Mouse (Mus musculus) midbrain, embryonic 14.5 days (tissue): ENCODE measurements around the gene Hmga2. TPM values are rescaled to one million over a fixed set of nuclear protein-coding genes. Genes with fewer than 3 reads are reported as not detected.
A peak's percentile ranks its signal among the peaks of the same experiment; 100 is the strongest.

Source experiments
- ATAC-seq: fragments of 200-750 bp; cut with Nextera tagmentation; 2 replicates; pipeline ENCODE4 v1.8.0; 2017; ENCODE audit warnings: moderate number of reproducible peaks, moderate library complexity; ENCODE audit not compliant: low FRiP score, low TSS enrichment
- DNase-seq: peaks from one replicate; pipeline ENCODE4 v3.0.0-alpha.2; 2015
- H3K27ac ChIP-seq: fragments of 300-500 bp; sonication (generic); replicated peaks from 2 replicates; pipeline ENCODE4 v1.5.1; 2014; ENCODE audit warnings: mild to moderate bottlenecking, low read depth, low read length, moderate library complexity
- H3K27me3 ChIP-seq: fragments of 300-500 bp; sonication (generic); 2 replicates; pipeline ENCODE4 v1.6.1; 2014; ENCODE audit warnings: low read length, control low read depth, mixed read lengths; ENCODE audit not compliant: control insufficient read depth, insufficient read depth
- H3K36me3 ChIP-seq: fragments of 300-500 bp; sonication (generic); 2 replicates; pipeline ENCODE4 v1.6.1; 2014; ENCODE audit warnings: low read length, control low read depth; ENCODE audit not compliant: control insufficient read depth, insufficient read depth
- H3K4me1 ChIP-seq: fragments of 300-500 bp; sonication (generic); 2 replicates; pipeline ENCODE4 v1.6.1; 2014; ENCODE audit warnings: mild to moderate bottlenecking, antibody characterized with exemption, low read length, control low read depth; ENCODE audit not compliant: control insufficient read depth, insufficient read depth
- H3K4me2 ChIP-seq: fragments of 300-500 bp; sonication (generic); 2 replicates; pipeline ENCODE4 v1.6.1; 2014; ENCODE audit warnings: mild to moderate bottlenecking, low read length, moderate library complexity
- H3K4me3 ChIP-seq: fragments of 300-500 bp; sonication (generic); replicated peaks from 2 replicates; pipeline ENCODE4 v1.5.1; 2014; ENCODE audit warnings: low read depth, low read length
- H3K9ac ChIP-seq: fragments of 300-500 bp; sonication (generic); replicated peaks from 2 replicates; pipeline ENCODE4 v1.6.1; 2014; ENCODE audit warnings: mild to moderate bottlenecking, low read length, moderate library complexity
- H3K9me3 ChIP-seq: fragments of 300-500 bp; sonication (generic); 2 replicates; pipeline ENCODE4 v1.6.1; 2016; ENCODE audit warnings: low read length, control low read depth, mixed read lengths; ENCODE audit not compliant: control insufficient read depth
- WGBS: fragments of 180-500 bp; shearing (Covaris S2); extraction: QIAGEN DNeasy Blood & Tissue Kit; methylation state at CpG from one replicate; pipeline ENCODE4 v1.1.7; 2014; 5-methylcytosine and 5-hydroxymethylcytosine counted together
- polyA plus RNA-seq: library from polyadenylated mRNA; unstranded; fragments of >200 nt; fragmentation: Nextera tagmentation; extraction: Ambion mirVana; gene quantifications from 2 replicates; pipeline ENCODE4 v1.2.1, GENCODE M21; 2014

Hmga2 gene
- polyA plus RNA-seq, 1 experiment from 2014 or later: 2.6 TPM

- H3K4me2 ChIP-seq: peak overlapping the region; percentile 96
- DNase-seq: peak; percentile 66
- H3K36me3 ChIP-seq: no peaks in the 10 kb centered on the region
- ATAC-seq: no peak
- peaks cover 26% of the 10 kb centered on the region for H3K27me3 ChIP-seq
- no peaks in the 10 kb centered on the region for H3K9me3 ChIP-seq
- peak overlapping the region; percentile 60; the same call in 1 of the 2 replicates for H3K4me3 ChIP-seq
- 1% methylated on average over 16 of the region's 16 CpGs for WGBS
- no peak overlapping the region for H3K27ac ChIP-seq
- H3K4me1 ChIP-seq: peaks cover 32% of the 10 kb centered on the region
- no peak overlapping the region for H3K9ac ChIP-seq
Measured at GRCm38 (mm10) chr10:120478164-120478563, 1.9 kb upstream of the Hmga2 start.

- WGBS: 1% methylated on average over 21 of the region's 21 CpGs
Measured at GRCm38 (mm10) chr10:120477501-120477900, 1.2 kb upstream of the Hmga2 start.

GRCm38 (mm10) chr10:120476516-120477336, 457 bp upstream of the Hmga2 start:
- Histone ChIP-seq H3K9me3 (no peaks in the 10 kb centered on the region), H3K27ac (no peak overlapping the region; the same call in 1 of the 2 replicates), H3K4me2 (peak overlapping the region; percentile 96), H3K36me3 (no peaks in the 10 kb centered on the region), H3K9ac (peak overlapping the region; percentile 34; the same call in 1 of the 2 replicates), H3K4me3 (peak overlapping the region; percentile 60), H3K27me3 (peaks cover 26% of the 10 kb centered on the region), H3K4me1 (peaks cover 32% of the 10 kb centered on the region)
- ATAC-seq (peak; percentile 62), DNase-seq (peak; percentile 77)
- 0% methylated on average over 51 of the region's 52 CpGs for WGBS

More at GRCm38 (mm10) chr10:120477501-120477900, 1.2 kb upstream of the Hmga2 start:
- no peaks in the 10 kb centered on the region for H3K36me3 ChIP-seq
- peak overlapping the region; percentile 96 for H3K4me2 ChIP-seq
- H3K27me3 ChIP-seq: peaks cover 26% of the 10 kb centered on the region
- H3K9ac ChIP-seq: peak overlapping the region; percentile 34; the same call in 1 of the 2 replicates
- peaks cover 32% of the 10 kb centered on the region for H3K4me1 ChIP-seq
- peak overlapping the region; percentile 60 for H3K4me3 ChIP-seq
- DNase-seq: peak; percentile 62
- no peak overlapping the region for H3K27ac ChIP-seq
- H3K9me3 ChIP-seq: no peaks in the 10 kb centered on the region
- no peak for ATAC-seq

GRCm38 (mm10) chr10:120475041-120475541, 1.2 kb downstream of the Hmga2 start:
- Histone ChIP-seq H3K4me1 (peaks cover 32% of the 10 kb centered on the region), H3K27ac (0 out of 2 replicates have a peak overlapping the region, but pooled peaks have one; percentile 49), H3K9me3 (no peaks in the 10 kb centered on the region), H3K4me3 (peak overlapping the region; percentile 60), H3K36me3 (no peaks in the 10 kb centered on the region), H3K27me3 (peaks cover 26% of the 10 kb centered on the region), H3K9ac (peak overlapping the region; percentile 66), H3K4me2 (peak overlapping the region; percentile 96)
- DNase-seq (peak; percentile 70), ATAC-seq (peak; percentile 29; the same call in 1 of the 2 replicates)
- WGBS: under 1% methylated on average over 44 of the region's 45 CpGs

- WGBS: under 1% methylated on average over 20 of the region's 20 CpGs
- H3K4me2 ChIP-seq: peak overlapping the region; percentile 96
- H3K27ac ChIP-seq: no peak overlapping the region
- H3K36me3 ChIP-seq: no peaks in the 10 kb centered on the region
- H3K27me3 ChIP-seq: peaks cover 24% of the 10 kb centered on the region
- ATAC-seq (no peak), DNase-seq (peak; percentile 65)
- H3K9me3 ChIP-seq: no peaks in the 10 kb centered on the region
- peaks cover 32% of the 10 kb centered on the region for H3K4me1 ChIP-seq
- peak overlapping the region; percentile 60 for H3K4me3 ChIP-seq
- H3K9ac ChIP-seq: peak overlapping the region; percentile 66; the same call in 1 of the 2 replicates
Measured at GRCm38 (mm10) chr10:120474301-120474700, 2.0 kb downstream of the Hmga2 start.

- Histone ChIP-seq H3K9ac (no peak overlapping the region), H3K36me3 (no peaks in the 10 kb centered on the region), H3K4me1 (peaks cover 30% of the 10 kb centered on the region), H3K9me3 (no peaks in the 10 kb centered on the region), H3K27ac (no peak overlapping the region), H3K4me3 (no peak overlapping the region), H3K27me3 (peaks cover 17% of the 10 kb centered on the region; the same call in 1 of the 2 replicates), H3K4me2 (no peak overlapping the region)
- 39% methylated on average over 4 of the region's 4 CpGs for whole genome bisulfite sequencing
- no peak for ATAC-seq
- peak; percentile 11 for DNase-seq
Measured at GRCm38 (mm10) chr10:120473218-120473617, 3.1 kb downstream of the Hmga2 start.

- ATAC-seq (no peak), DNase-seq (peak; percentile 26)
- Histone ChIP-seq H3K27me3 (peaks cover 11% of the 10 kb centered on the region; the same call in 1 of the 2 replicates), H3K9ac (no peak overlapping the region), H3K36me3 (no peaks in the 10 kb centered on the region), H3K4me1 (peaks cover 24% of the 10 kb centered on the region), H3K4me3 (no peak overlapping the region), H3K4me2 (no peak overlapping the region), H3K27ac (no peak overlapping the region), H3K9me3 (no peaks in the 10 kb centered on the region)
- WGBS: 70% methylated on average over 2 of the region's 2 CpGs
Measured at GRCm38 (mm10) chr10:120472606-120473005, 3.7 kb downstream of the Hmga2 start.

GRCm38 (mm10) chr10:120465121-120465520, 11.1 kb downstream of the Hmga2 start:
- H3K4me2 ChIP-seq: no peak overlapping the region
- no peak overlapping the region for H3K4me3 ChIP-seq
- no peak for DNase-seq

More at GRCm38 (mm10) chr10:120465121-120465520, 11.1 kb downstream of the Hmga2 start:
- H3K27ac ChIP-seq: no peak overlapping the region
- H3K27me3 ChIP-seq: no peaks in the 10 kb centered on the region
- 0 out of 2 replicates have a peak, but pooled peaks cover 3% of the 10 kb centered on the region for H3K4me1 ChIP-seq
- H3K36me3 ChIP-seq: no peaks in the 10 kb centered on the region
- H3K9me3 ChIP-seq: no peaks in the 10 kb centered on the region
- ATAC-seq: no peak
- H3K9ac ChIP-seq: no peak overlapping the region
- 79% methylated on average over 5 of the region's 5 CpGs for WGBS
